Mouse (Mus musculus): ENCODE measurements around the gene Usp17lc.
"Not testable (repeated sequence)": the region's sequence is repeated elsewhere in the genome, so short reads cannot be mapped to it uniquely, and the experiment has no call there.

The Usp17lc gene

GRCm38 (mm10) chr7:103414772-103415171, at the start of gene Usp17lc:
Gene Usp17lc (plus strand): TSS chr7:103415072.
- DNase-seq (ENCODE audit: inconsistent age in 2 of 2, low spot score in 1 of 2): not testable (repeated sequence)

- no peak for DNase-seq (ENCODE audit: inconsistent age in 2 of 2, low spot score in 1 of 2)
Measured at GRCm38 (mm10) chr7:103386077-103386476, 28.8 kb upstream of the Usp17lc start, which contains the start of gene Olfr603. Gene Olfr603 (minus strand): TSS chr7:103386177.

- DNase-seq (ENCODE audit: inconsistent age in 2 of 2, low spot score in 1 of 2): no peak
Measured at GRCm38 (mm10) chr7:103397758-103398157, 17.1 kb upstream of the Usp17lc start.

GRCm38 (mm10) chr7:103398981-103399380, 15.9 kb upstream of the Usp17lc start:
- no peak for DNase-seq (ENCODE audit: inconsistent age in 2 of 2, low spot score in 1 of 2)

GRCm38 (mm10) chr7:103406521-103407055, 8.3 kb upstream of the Usp17lc start:
- DNase-seq (ENCODE audit: inconsistent age in 2 of 2, low spot score in 1 of 2): not testable (repeated sequence)

GRCm38 (mm10) chr7:103445339-103445738, 30.5 kb downstream of the Usp17lc start, which contains the start of gene Olfr605:
Gene Olfr605 (minus strand): TSS chr7:103445439.
- no peak for DNase-seq (ENCODE audit: inconsistent age in 2 of 2, low spot score in 1 of 2)

GRCm38 (mm10) chr7:103448746-103449145, 33.9 kb downstream of the Usp17lc start, which contains the start of gene Olfr606:
Gene Olfr606 (plus strand): TSS chr7:103449046.
- no peak for DNase-seq (ENCODE audit: inconsistent age in 2 of 2, low spot score in 1 of 2)

- DNase-seq (ENCODE audit: inconsistent age in 2 of 2, low spot score in 1 of 2): no peak
Measured at GRCm38 (mm10) chr7:103460590-103460989, 45.7 kb downstream of the Usp17lc start.
